Mouse (Mus musculus): ENCODE results near the gene Gm28360.
"Not testable (repeated sequence)": the region's sequence is repeated elsewhere in the genome, so short reads cannot be mapped to it uniquely, and the experiment has no call there.

- not testable (repeated sequence) for TF ChIP-seq CHD2 (IDR thresholded peaks at IDR 0.05; ENCODE audit: low read depth, low read length); ZNF384 (IDR thresholded peaks at IDR 0.05; ENCODE audit: low read depth, low read length); HCFC1 (IDR thresholded peaks at IDR 0.05; ENCODE audit: borderline replicate concordance, insufficient read depth, low read length); MAFK (IDR thresholded peaks at IDR 0.05; ENCODE audit: insufficient read depth, low read depth, low read length)
These were observed 49.0 kb upstream of the Gm28360 start, which contains the start of gene B020011L13Rik for GRCm38 (mm10) chr1:117780833-117781232.

Data from ES-E14 (cell line).